Mouse (Mus musculus): ENCODE measurements around the gene Fads1.
"Not testable (repeated sequence)": the region's sequence is repeated elsewhere in the genome, so short reads cannot be mapped to it uniquely, and the experiment has no call there.

Fads1 gene

DNA sequence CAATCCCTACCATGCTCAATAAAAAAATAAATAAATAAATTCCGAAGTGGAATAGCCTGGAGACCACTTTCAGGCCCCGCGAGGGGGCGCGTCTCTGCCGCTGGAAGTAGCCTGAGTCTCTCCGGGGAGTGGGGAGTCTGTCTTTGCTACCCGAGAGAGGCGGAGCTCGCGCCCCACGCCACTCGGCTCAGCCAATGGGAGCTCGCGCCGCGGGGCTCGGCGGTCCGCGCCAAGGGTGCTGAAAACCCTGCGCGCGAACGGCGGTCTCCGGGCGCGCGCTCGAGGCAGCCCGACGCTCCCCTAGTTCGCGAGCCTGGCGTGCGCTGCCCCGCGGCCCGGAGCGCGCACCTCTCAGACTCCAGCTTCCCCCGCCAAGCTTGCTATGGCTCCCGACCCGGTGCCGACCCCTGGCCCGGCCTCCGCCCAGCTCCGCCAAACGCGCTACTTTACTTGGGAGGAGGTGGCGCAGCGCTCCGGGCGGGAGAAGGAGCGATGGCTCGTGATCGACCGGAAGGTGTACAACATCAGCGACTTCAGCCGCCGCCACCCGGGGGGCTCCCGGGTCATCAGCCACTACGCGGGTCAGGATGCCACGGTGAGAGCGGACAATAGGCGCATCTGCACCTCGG is at the start of gene Fads1:
Fads1 (plus strand) TSS at position 219 of the 629 bp plus-strand sequence.
- peak; percentile 98 for DNase-seq (ENCODE audit: low read depth, low spot score)

GRCm38 (mm10) chr19:10134692-10135091 is 48.0 kb upstream of the Fads1 start:
- DNase-seq (ENCODE audit: low read depth, low spot score) = no peak

DNA sequence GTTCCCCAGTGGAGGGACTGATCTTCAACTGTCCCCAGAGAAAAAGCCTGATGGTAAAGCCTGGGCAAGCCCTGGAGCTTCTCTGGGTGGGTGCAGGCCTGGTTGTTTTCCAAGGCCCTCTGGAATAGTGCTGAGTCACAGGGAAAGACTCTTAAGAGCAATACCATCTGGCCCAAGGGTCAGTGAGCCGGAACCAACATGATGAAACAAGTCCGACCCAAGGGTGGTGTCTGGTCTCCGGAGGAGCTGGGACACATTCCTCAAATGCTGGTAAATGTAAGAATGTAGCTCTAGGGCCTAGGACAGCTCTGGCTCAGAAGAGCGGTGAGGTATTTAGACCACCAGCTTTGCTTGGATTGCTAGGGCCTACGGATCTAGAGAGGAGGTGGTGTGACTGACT is 45.3 kb upstream of the Fads1 start:
- peak; percentile 78 for DNase-seq (ENCODE audit: low read depth, low spot score)

DNA sequence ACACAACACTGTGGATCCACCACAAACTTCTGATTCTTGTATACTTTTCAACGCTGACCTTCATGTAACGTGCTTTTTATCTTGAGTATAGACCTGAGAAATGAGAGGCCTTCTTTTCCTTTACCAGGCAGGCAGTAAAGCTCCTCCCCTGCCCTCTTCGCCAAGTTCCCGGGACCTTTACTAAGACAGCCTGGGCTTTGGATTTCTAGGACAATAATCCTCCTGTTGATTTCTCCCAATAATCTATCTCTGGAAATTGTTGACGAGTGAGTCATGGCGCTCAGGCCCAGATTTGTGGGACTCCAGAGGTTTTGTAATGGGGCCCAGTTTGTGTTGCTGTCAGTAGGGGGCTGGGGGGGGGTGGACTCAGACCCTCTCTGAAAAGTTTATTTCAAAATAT is 43.0 kb upstream of the Fads1 start:
- no peak for DNase-seq (ENCODE audit: low read depth, low spot score)

DNA sequence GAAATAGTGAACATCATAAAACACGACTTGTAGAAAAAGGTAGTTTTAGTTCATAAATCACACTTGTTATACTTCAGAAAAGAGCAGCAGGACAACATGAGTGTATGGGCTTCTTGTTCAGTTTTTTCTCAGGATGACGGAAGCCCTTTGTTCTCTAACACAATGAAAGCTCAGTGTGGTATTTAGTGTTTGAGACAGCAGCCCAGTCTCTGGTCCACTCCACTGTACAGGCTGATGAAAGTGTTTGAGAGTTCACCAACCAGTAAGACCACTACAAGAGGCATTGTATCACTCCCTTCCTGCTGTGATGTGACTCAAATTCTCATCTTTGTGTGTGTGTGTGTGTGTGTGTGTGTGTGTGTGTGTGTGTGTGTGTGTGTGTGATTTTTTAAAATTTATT is 39.0 kb upstream of the Fads1 start:
- DNase-seq (ENCODE audit: low read depth, low spot score) = peak; percentile 35

GRCm38 (mm10) chr19:10144464-10144863 is 38.2 kb upstream of the Fads1 start:
- peak; percentile 50 for DNase-seq (ENCODE audit: low read depth, low spot score)

GRCm38 (mm10) chr19:10148555-10148954 is 34.1 kb upstream of the Fads1 start:
- DNase-seq (ENCODE audit: low read depth, low spot score) = no peak

- no peak for DNase-seq (ENCODE audit: low read depth, low spot score)
These were observed 33.5 kb upstream of the Fads1 start for GRCm38 (mm10) chr19:10149189-10149588.

- DNase-seq (ENCODE audit: low read depth, low spot score) = no peak
These were observed 25.0 kb upstream of the Fads1 start for GRCm38 (mm10) chr19:10157725-10158124.

DNA sequence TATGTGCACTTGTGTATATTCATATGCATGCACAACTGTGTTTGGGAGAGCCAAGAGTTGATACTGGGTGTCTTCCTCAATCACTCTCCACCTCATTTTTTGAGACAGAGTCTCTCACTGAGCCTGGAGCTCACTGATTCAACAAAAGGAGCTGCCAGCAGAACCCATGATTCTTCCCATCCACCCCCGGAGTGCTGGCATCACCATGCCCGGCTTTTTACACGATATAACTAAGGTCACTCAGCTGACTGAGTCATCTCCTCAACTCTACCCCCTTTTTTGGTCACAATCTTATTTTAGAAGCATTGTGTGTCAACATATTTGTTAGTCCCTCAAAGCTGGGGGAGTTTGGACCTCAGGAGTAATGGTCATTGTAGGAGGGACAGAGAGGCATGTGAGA is 18.8 kb upstream of the Fads1 start:
- no peak for DNase-seq (ENCODE audit: low read depth, low spot score)

- not testable (repeated sequence) for DNase-seq (ENCODE audit: low read depth, low spot score)
These were observed 16.8 kb upstream of the Fads1 start for GRCm38 (mm10) chr19:10165928-10166327.

DNA sequence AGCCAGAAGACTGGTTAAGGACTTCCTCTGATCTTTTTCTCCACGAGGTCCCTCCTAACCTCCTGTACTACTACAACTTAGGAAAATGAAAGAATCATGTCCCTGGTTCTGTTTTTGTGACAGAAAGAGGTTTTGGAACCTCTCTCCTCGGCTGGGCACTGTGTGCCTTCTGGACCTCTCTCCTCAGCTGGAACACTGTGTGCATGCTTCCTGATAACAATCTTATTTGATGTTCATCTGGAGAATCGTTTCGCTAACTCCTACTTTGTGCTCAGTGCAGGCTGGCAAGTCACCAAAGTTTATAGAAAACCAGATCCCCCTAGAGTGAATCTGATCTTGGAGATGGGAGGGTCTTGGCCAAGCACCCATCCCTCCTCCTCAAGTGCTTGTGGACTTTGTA is 15.6 kb upstream of the Fads1 start:
- no peak for DNase-seq (ENCODE audit: low read depth, low spot score)

DNA sequence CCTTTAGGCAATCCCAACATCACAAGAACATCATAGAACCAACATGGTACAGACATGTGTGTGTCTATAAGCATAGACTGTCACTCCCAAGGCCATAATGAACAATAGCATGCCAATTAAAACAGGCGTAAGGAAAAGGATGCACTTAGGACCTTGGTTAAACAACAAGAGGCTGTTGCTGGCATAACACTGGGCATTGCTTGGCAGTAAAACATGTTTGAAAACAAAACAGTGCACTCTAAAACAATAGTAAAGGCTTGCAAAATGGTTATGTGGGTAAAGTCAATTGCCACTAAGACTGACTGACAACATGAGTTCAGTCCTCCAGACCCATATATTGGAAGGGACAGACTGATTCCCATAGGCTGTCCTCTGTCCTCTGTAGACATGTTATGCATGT is 14.7 kb upstream of the Fads1 start:
- DNase-seq (ENCODE audit: low read depth, low spot score) = no peak

DNA sequence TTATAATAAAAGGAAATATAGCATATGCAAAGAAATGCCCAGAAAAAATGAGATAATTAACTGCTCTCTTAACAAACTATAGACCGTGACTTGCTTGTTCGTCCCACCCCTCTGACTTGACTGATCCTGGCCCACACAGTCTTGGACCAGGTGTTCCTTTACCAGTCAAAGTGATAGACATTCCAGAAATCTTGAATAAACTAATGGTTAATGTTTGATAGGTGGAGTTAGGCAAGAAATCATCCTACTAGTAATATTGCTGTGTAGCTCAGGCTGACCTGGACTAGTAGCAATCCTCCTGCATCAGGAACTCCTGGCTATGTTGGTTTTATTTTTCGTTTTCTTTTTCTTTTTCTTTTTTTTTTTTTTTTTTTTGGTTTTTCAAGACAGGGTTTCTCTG is 14.2 kb upstream of the Fads1 start:
- no peak for DNase-seq (ENCODE audit: low read depth, low spot score)

DNA sequence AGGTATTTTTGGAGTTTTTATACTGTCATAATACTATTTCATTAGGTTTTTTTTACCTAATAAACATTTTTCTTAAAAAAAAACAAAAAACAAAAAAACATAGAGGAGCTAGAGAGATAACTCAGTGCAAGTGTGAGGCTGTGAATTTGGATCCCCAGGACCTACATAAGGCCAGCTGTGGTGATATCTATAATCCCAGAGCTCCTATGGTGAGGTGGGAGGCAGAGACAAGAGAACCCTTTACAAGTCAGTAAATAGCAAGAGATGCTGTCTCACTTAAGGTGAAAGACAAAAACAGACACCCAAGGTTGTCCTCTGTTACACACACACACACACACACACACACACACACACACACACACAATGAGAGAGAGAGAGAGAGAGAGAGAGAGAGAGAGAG is 13.5 kb upstream of the Fads1 start:
- DNase-seq (ENCODE audit: low read depth, low spot score) = no peak

- DNase-seq (ENCODE audit: low read depth, low spot score) = peak; percentile 73
These were observed 12.9 kb upstream of the Fads1 start for GRCm38 (mm10) chr19:10169692-10170330.

GRCm38 (mm10) chr19:10170466-10170865 is 12.2 kb upstream of the Fads1 start:
- DNase-seq (ENCODE audit: low read depth, low spot score) = peak; percentile 13

GRCm38 (mm10) chr19:10171359-10171758 is 11.3 kb upstream of the Fads1 start:
- DNase-seq (ENCODE audit: low read depth, low spot score) = no peak

DNA sequence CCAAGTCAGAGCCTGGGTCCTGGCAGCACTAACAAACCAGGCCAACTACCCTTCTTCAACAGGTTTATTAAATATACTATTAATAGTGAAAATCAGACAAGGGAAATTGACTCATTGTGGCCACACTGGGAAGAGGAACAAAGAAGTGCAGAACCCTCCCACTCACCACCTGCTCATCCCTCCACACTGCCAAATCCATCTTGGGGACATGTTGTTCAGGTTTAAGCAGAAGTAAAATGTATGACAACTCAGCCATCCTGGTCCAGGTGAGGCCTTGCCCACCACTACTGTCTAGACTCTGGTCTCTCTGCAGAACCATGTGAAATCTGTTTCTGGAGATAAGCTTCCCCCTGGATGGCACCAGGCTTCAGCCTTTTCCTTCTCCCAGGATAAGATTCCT is 10.8 kb upstream of the Fads1 start:
- DNase-seq (ENCODE audit: low read depth, low spot score) = no peak

GRCm38 (mm10) chr19:10173116-10173718 is 9.5 kb upstream of the Fads1 start:
- DNase-seq (ENCODE audit: low read depth, low spot score) = no peak

DNA sequence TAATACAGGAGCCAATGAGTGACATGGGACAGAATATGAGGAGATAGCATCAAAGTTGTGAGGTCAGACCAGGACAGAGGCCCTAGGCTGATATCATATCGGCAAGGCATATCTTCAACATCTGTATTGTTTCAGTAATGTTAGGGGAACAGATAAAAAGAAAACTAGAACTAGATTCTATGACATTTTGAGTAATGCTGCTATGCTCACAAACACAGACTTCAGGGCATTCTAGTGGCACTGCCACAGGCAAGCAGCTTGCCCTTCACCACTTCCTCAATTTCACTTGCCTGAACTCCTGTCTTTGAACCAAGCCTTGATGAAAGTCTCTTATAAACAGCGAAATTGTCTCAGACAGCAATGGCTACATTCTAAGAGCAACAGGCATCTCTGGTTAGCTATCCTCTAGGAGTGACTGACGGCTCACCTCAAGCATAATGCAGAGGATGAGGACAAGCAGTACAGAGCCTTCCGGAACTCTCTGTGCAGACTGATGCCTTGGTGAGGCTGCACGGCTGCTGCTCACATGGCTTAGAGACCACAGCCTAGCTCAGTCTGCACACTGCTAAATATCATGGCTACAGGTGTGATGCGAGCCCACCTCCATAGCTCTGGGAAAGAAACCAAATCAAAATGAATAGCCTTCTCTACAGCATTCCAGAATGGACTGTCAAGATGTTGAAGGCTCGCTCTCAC is 8.7 kb upstream of the Fads1 start:
- no peak for DNase-seq (ENCODE audit: low read depth, low spot score)

DNA sequence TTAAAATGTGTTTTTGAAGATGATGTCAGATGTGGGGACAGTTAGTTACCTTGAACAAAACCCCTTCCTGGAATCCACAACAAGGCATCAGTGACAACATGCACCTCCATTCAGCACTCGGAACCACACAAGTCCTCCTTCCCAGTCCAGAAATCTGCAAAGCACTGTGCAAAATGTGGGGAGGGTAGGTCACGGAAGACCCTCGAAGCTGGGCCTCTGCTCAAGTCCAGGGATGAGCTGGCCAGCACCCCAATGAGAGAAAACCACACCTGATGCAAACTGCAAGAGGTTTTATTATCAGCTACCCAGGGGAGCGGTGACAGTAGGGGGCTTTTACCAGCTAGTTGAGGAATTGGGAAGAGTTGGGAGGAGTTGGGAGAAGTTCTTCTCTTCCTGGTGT is 7.7 kb upstream of the Fads1 start:
- no peak for DNase-seq (ENCODE audit: low read depth, low spot score)

DNA sequence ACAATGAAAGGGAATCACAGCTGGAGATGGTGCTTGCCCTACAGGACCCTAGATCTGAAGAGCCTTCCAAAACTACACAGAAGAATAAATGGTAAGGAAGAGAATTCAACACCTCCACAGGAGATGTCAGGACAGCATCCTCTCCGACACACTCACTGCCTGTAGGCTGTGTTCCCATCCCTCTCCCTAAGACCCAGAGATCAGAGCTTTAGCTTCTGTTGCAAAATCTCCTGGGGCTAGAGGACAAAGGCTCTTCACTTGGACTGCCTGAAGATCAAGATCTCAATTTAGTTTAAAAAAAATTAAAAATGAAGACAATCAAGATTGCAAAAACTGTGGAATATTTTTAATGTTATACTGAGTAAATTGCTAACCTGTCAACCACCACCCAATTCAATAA is 6.2 kb upstream of the Fads1 start:
- no peak for DNase-seq (ENCODE audit: low read depth, low spot score)
